ENCODE assay signal across 8 mouse cellular contexts in the genomic region with DNA sequence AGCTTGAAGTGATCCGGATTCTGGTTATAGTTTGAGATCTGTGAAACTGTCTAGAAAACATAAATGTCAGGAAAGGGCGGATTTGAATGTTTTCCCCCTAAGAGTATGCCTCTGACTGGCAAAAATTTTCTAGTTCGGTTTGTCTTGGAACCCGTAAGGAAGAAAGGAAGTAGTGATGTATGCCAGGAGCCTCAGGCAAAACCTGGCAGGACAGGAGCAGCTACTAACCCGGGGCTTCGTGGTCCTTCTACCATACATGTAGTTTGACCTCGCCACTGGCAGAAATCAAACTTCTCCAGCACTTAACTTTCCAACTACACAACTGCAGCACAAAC. TPM values are rescaled to one million over a fixed set of nuclear protein-coding genes. Genes with fewer than 3 reads are reported as not detected.
DNase-seq lines count a peak whose midpoint lies in the region; ATAC-seq and TF ChIP-seq lines count a peak whose summit lies in the region.

No protein-coding gene starts in this region.

- ATAC-seq in kidney, postnatal 0 days (replicated peaks; ENCODE audit: low FRiP score, low read depth), result peak; percentile 27
- no peak; the same call in 1 of the 2 replicates for ATAC-seq in hindbrain, embryonic 16.5 days
- ATAC-seq in midbrain, postnatal 0 days (ENCODE audit: low FRiP score), result no peak

- H3K4me1 ChIP-seq in kidney, postnatal 0 days (replicated peaks; ENCODE audit: insufficient read depth, low read length), result 0 out of 2 replicates have a peak, but pooled peaks cover 3% of the 10 kb centered on the region
- H3K4me1 ChIP-seq in embryonic facial prominence, embryonic 10.5 days, result peaks cover 12% of the 10 kb centered on the region
- H3K4me1 ChIP-seq in hindbrain, embryonic 16.5 days (ENCODE audit: control insufficient read depth, insufficient read depth, low read depth, low read length), result peaks cover 7% of the 10 kb centered on the region
- no peaks in the 10 kb centered on the region for H3K4me1 ChIP-seq in midbrain, postnatal 0 days (ENCODE audit: insufficient read depth, low read length)

- peak overlapping the region; percentile 73 for H3K4me2 ChIP-seq in kidney, postnatal 0 days (ENCODE audit: low read length)
- peak overlapping the region; percentile 59 for H3K4me2 ChIP-seq in hindbrain, embryonic 16.5 days (ENCODE audit: low read length)
- H3K4me2 ChIP-seq in midbrain, postnatal 0 days (ENCODE audit: low read depth, low read length, poor library complexity, severe bottlenecking), result peak overlapping the region; percentile 56

- WGBS in kidney, postnatal 0 days, result 4% methylated on average over 7 of the region's 7 CpGs
- WGBS in embryonic facial prominence, embryonic 10.5 days, result 5% methylated on average over 7 of the region's 7 CpGs
- WGBS in hindbrain, embryonic 16.5 days, result 4% methylated on average over 7 of the region's 7 CpGs
- 5% methylated on average over 7 of the region's 7 CpGs for WGBS in midbrain, postnatal 0 days

- no peak for DNase-seq in kidney, postnatal 0 days (ENCODE audit: low spot score)
- DNase-seq in kidney, adult 9 months, result no peak
- DNase-seq in embryonic facial prominence, embryonic 10.5 days (ENCODE audit: low spot score), result no peak
- no peak for DNase-seq in midbrain, postnatal 0 days (ENCODE audit: low spot score)
- no peak for DNase-seq in left cerebral cortex, postnatal 4 days
- DNase-seq in right cerebral cortex, postnatal 36 days (ENCODE audit: low spot score in 2 of 2), result no peak
- DNase-seq in spleen, postnatal 14 days (ENCODE audit: low spot score in 2 of 2), result no peak

- H3K27ac ChIP-seq in kidney, postnatal 0 days, result peak overlapping the region; percentile 97
- H3K27ac ChIP-seq in embryonic facial prominence, embryonic 10.5 days (replicated peaks), result peak overlapping the region; percentile 93
- H3K27ac ChIP-seq in hindbrain, embryonic 16.5 days (ENCODE audit: low read depth, low read length), result peak overlapping the region; percentile 65
- peak overlapping the region; percentile 68 for H3K27ac ChIP-seq in midbrain, postnatal 0 days (ENCODE audit: low read depth, low read length)

- peak overlapping the region; percentile 67 for H3K9ac ChIP-seq in kidney, postnatal 0 days (ENCODE audit: low read depth, low read length)
- peak overlapping the region; percentile 70 for H3K9ac ChIP-seq in hindbrain, embryonic 16.5 days (ENCODE audit: low read depth, low read length)
- H3K9ac ChIP-seq in midbrain, postnatal 0 days (replicated peaks; ENCODE audit: low read length, poor library complexity, severe bottlenecking), result no peak overlapping the region

- H3K9me3 ChIP-seq in kidney, postnatal 0 days (replicated peaks; ENCODE audit: low read length), result no peaks in the 10 kb centered on the region
- H3K9me3 ChIP-seq in embryonic facial prominence, embryonic 10.5 days, result no peaks in the 10 kb centered on the region
- no peaks in the 10 kb centered on the region for H3K9me3 ChIP-seq in hindbrain, embryonic 16.5 days (ENCODE audit: control insufficient read depth, low read length)
- H3K9me3 ChIP-seq in midbrain, postnatal 0 days (ENCODE audit: low read length), result no peaks in the 10 kb centered on the region

- no peaks in the 10 kb centered on the region for H3K27me3 ChIP-seq in kidney, postnatal 0 days (ENCODE audit: insufficient read depth, low read length)
- no peaks in the 10 kb centered on the region for H3K27me3 ChIP-seq in embryonic facial prominence, embryonic 10.5 days (replicated peaks; ENCODE audit: low read depth, poor library complexity, severe bottlenecking)
- no peaks in the 10 kb centered on the region for H3K27me3 ChIP-seq in hindbrain, embryonic 16.5 days (replicated peaks; ENCODE audit: control insufficient read depth, insufficient read depth, low read length)
- H3K27me3 ChIP-seq in midbrain, postnatal 0 days (ENCODE audit: insufficient read depth, low read length), result no peaks in the 10 kb centered on the region

- H3K36me3 ChIP-seq in kidney, postnatal 0 days (ENCODE audit: insufficient read depth, low read length), result no peaks in the 10 kb centered on the region
- no peaks in the 10 kb centered on the region for H3K36me3 ChIP-seq in embryonic facial prominence, embryonic 10.5 days (replicated peaks)
- H3K36me3 ChIP-seq in hindbrain, embryonic 16.5 days (ENCODE audit: control insufficient read depth, insufficient read depth, low read length), result no peaks in the 10 kb centered on the region
- no peaks in the 10 kb centered on the region for H3K36me3 ChIP-seq in midbrain, postnatal 0 days (ENCODE audit: insufficient read depth, low read length)

- no peak for TF ChIP-seq CTCF in kidney, postnatal 0 days (IDR thresholded peaks at IDR 0.05; ENCODE audit: low read depth)
- no peak for TF ChIP-seq CTCF in midbrain, postnatal 0 days (IDR thresholded peaks at IDR 0.05)

- H3K4me3 ChIP-seq in kidney, postnatal 0 days (replicated peaks; ENCODE audit: low read depth, low read length), result peak overlapping the region; percentile 70
- peak overlapping the region; percentile 68 for H3K4me3 ChIP-seq in embryonic facial prominence, embryonic 10.5 days
- peak overlapping the region; percentile 60 for H3K4me3 ChIP-seq in hindbrain, embryonic 16.5 days (ENCODE audit: low read length)
- peak overlapping the region; percentile 57 for H3K4me3 ChIP-seq in midbrain, postnatal 0 days (ENCODE audit: low read depth, low read length)

- intact Hi-C loops in left cerebral cortex, postnatal 4 days (cut with DNase I), result no loop called here

RNA-seq across cellular contexts. Expression of gene Alg14, which starts 0.4 kb away (rescaled TPM):
- polyA plus RNA-seq in kidney, postnatal 0 days (2015; fragmentation: Nextera tagmentation; extraction: Ambion mirVana), result 38.2 and 40.0 TPM in 2 replicates
- polyA plus RNA-seq in embryonic facial prominence, embryonic 10.5 days (2016; fragmentation: Nextera tagmentation; extraction: Ambion mirVana), result 30.7 and 34.3 TPM in 2 replicates
- polyA plus RNA-seq in hindbrain, embryonic 16.5 days (2015; fragmentation: Nextera tagmentation; extraction: Ambion mirVana), result 41.3 and 44.8 TPM in 2 replicates
- total RNA-seq in midbrain, postnatal 0 days (2014; rRNA removed), result 18.5 and 18.8 TPM in 2 replicates
- polyA plus RNA-seq in midbrain, postnatal 0 days (2015; fragmentation: Nextera tagmentation; extraction: Ambion mirVana), result 26.0 and 31.1 TPM in 2 replicates
- 10 to 100 TPM; 17.9 to 22.0 TPM for total RNA-seq in left cerebral cortex, postnatal 4 days (2021)

RNA-seq across cellular contexts. Expression of gene Tmem56, which starts 8.3 kb away (rescaled TPM):
- polyA plus RNA-seq in kidney, postnatal 0 days (2015; fragmentation: Nextera tagmentation; extraction: Ambion mirVana), result 1.7 and 1.9 TPM in 2 replicates
- 0.81 and 0.84 TPM in 2 replicates for polyA plus RNA-seq in embryonic facial prominence, embryonic 10.5 days (2016; fragmentation: Nextera tagmentation; extraction: Ambion mirVana)
- 2.9 and 3.0 TPM in 2 replicates for polyA plus RNA-seq in hindbrain, embryonic 16.5 days (2015; fragmentation: Nextera tagmentation; extraction: Ambion mirVana)
- 12.2 and 15.0 TPM in 2 replicates for total RNA-seq in midbrain, postnatal 0 days (2014; rRNA removed)
- 2.9 and 3.3 TPM in 2 replicates for polyA plus RNA-seq in midbrain, postnatal 0 days (2015; fragmentation: Nextera tagmentation; extraction: Ambion mirVana)
- 10 to 100 TPM; 17.2 to 19.2 TPM for total RNA-seq in left cerebral cortex, postnatal 4 days (2021)
